Mouse (Mus musculus) thymus, postnatal 36 days (tissue): ENCODE measurements around the gene Col6a5.

ENCODE experiments used
- DNase-seq, 2 experiments: peaks; one replicate each; pipeline ENCODE4 v3.0.0; 2022; ENCODE audit warnings: mixed read lengths in 2 of 2

Col6a5 gene

GRCm38 (mm10) chr9:105820711-105821110 is 139.7 kb downstream of the Col6a5 start:
- no peak for DNase-seq

GRCm38 (mm10) chr9:105819155-105819709 is 141.2 kb downstream of the Col6a5 start:
- no peak for DNase-seq

- DNase-seq: no peak
These were observed 146.0 kb downstream of the Col6a5 start for GRCm38 (mm10) chr9:105814436-105814835.

GRCm38 (mm10) chr9:105811458-105811857 is 149.0 kb downstream of the Col6a5 start:
- no peak for DNase-seq

- DNase-seq: no peak
These were observed 151.4 kb downstream of the Col6a5 start for GRCm38 (mm10) chr9:105808920-105809505.
